Mouse (Mus musculus) heart, embryonic 12.5 days (tissue): Measurements from ENCODE around the gene Rsl1. TPM values are rescaled to one million over a fixed set of nuclear protein-coding genes. Genes with fewer than 3 reads are reported as not detected.
"Not testable (repeated sequence)": the region's sequence is repeated elsewhere in the genome, so short reads cannot be mapped to it uniquely, and the experiment has no call there.

ENCODE experiments used
- ATAC-seq: fragments of 200-750 bp; cut with Nextera tagmentation; 2 replicates; pipeline ENCODE4 v1.8.0; 2017; ENCODE audit warnings: moderate TSS enrichment, moderate library complexity; ENCODE audit not compliant: insufficient number of reproducible peaks, low FRiP score
- H3K27ac ChIP-seq: fragments of 300-500 bp; sonication (generic); 2 replicates; pipeline ENCODE4 v1.5.1; 2016; ENCODE audit warnings: mild to moderate bottlenecking, moderate library complexity; ENCODE audit not compliant: poor library complexity, severe bottlenecking
- H3K27me3 ChIP-seq: fragments of 300-500 bp; sonication (generic); replicated peaks from 2 replicates; pipeline ENCODE4 v1.6.1; 2016; ENCODE audit warnings: mild to moderate bottlenecking, moderate library complexity
- H3K36me3 ChIP-seq: fragments of 300-500 bp; sonication (generic); 2 replicates; pipeline ENCODE4 v1.6.1; 2016; ENCODE audit warnings: mild to moderate bottlenecking, moderate library complexity
- H3K4me1 ChIP-seq: fragments of 300-500 bp; sonication (generic); replicated peaks from 2 replicates; pipeline ENCODE4 v1.6.1; 2016; ENCODE audit warnings: mild to moderate bottlenecking
- H3K4me2 ChIP-seq: fragments of 300-500 bp; sonication (generic); 2 replicates; pipeline ENCODE4 v1.6.1; 2016; ENCODE audit warnings: mild to moderate bottlenecking, moderate library complexity
- H3K4me3 ChIP-seq: fragments of 300-500 bp; sonication (generic); 2 replicates; pipeline ENCODE4 v1.5.1; 2016; ENCODE audit warnings: mild to moderate bottlenecking
- H3K9ac ChIP-seq: fragments of 300-500 bp; sonication (generic); 2 replicates; pipeline ENCODE4 v1.6.1; 2016; ENCODE audit warnings: mild to moderate bottlenecking, moderate library complexity
- H3K9me3 ChIP-seq: fragments of 300-500 bp; sonication (generic); replicated peaks from 2 replicates; pipeline ENCODE4 v1.6.1; 2016; ENCODE audit warnings: mild to moderate bottlenecking, moderate library complexity
- WGBS: fragments of 180-500 bp; shearing (Covaris S2); methylation state at CpG from one replicate; pipeline ENCODE4 v1.1.7; 2016; 5-methylcytosine and 5-hydroxymethylcytosine counted together
- polyA plus RNA-seq: library from polyadenylated mRNA; unstranded; fragments of >200 nt; fragmentation: Nextera tagmentation; extraction: Ambion mirVana; gene quantifications from 2 replicates; pipeline ENCODE4 v1.2.1, GENCODE M21; 2016

Rsl1 gene
- polyA plus RNA-seq, result 5.0 and 5.7 TPM in 2 replicates

DNA sequence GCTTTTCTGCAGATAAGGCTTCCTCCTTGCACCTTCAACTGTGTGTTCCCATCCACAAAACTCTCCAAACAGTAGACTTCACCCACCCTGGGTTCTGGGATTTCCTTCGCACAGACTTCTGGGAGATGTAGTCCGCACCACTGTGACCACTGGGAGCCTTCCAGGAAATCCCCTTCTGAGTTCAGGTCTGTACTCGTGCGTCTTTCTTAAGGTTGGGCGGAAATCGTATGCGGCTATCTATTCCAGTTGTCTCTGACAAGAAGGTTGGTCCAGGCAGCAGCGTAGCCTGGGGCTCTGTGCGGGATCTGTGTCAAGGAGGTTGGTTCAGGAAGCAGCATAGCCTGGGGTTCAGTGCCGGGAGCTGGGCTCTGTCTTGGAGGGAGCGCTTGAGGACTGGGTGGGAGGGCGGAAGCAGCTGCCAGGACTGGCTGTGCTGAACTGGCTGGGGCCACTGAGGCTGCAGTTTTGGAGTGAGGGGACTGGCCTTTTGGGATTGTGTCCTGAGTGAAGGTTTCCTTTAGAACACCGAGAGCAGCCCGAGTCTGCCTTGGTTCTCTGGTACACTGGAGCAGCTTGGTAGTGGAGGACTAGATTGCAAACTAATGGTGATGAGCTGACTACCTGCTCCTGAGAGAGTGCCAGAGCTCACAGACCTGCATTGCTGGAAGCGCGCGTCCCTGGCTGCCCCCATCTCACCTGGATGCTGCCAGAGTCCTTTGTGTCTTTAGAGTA, at the start of gene Rsl1:
Gene Rsl1, plus strand, starts transcription at position 192 of the 732 bp plus-strand sequence.
- H3K9me3 ChIP-seq, H3K36me3 ChIP-seq, H3K27ac ChIP-seq, H3K4me1 ChIP-seq, H3K27me3 ChIP-seq: not testable (repeated sequence)
- ATAC-seq, result peak; percentile 94
- Histone ChIP-seq H3K4me3 (peak within 1 kb of the TSS; percentile 62), H3K9ac (peak within 1 kb of the TSS; percentile 64), H3K4me2 (peak within 1 kb of the TSS; percentile 75)
- under 1% methylated on average over 17 of the region's 17 CpGs for WGBS

DNA sequence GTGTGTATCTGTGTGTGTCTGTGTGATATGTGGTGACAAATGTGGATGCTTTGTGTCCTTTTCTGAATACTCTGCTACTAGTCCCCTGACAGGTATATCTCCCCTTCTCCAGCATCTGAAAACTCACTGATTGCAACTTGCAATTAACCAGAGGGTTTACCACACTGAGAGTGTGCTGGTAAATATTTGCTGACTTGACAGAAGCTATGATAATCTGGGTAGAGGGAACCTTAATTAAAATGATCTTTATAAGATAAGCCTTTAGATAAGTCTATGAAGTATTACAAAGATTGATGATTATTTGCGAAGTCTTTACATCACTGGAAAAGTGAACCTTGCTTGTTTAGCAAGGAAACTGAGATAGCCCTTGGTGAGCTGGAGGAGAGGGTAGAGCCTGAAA, 48.5 kb upstream of the Rsl1 start:
- Histone ChIP-seq H3K9me3 (0 out of 2 replicates have a peak, but pooled peaks cover 4% of the 10 kb centered on the region), H3K9ac (no peak overlapping the region), H3K27ac (no peak overlapping the region), H3K4me3 (no peak overlapping the region), H3K4me1 (no peaks in the 10 kb centered on the region), H3K36me3 (no peaks in the 10 kb centered on the region), H3K4me2 (no peak overlapping the region), H3K27me3 (no peaks in the 10 kb centered on the region)
- WGBS, result 72% methylated on average over 1 of the region's 1 CpGs
- no peak for ATAC-seq

- H3K9ac ChIP-seq, H3K4me3 ChIP-seq, H3K4me2 ChIP-seq, H3K9me3 ChIP-seq, H3K27me3 ChIP-seq, ATAC-seq, H3K36me3 ChIP-seq, H3K27ac ChIP-seq, H3K4me1 ChIP-seq: not testable (repeated sequence)
- 73% methylated on average over 10 of the region's 10 CpGs for WGBS
Measured at GRCm38 (mm10) chr13:67127507-67127906, 45.5 kb upstream of the Rsl1 start.

GRCm38 (mm10) chr13:67128038-67128721, 44.8 kb upstream of the Rsl1 start:
- Histone ChIP-seq H3K9me3 (0 out of 2 replicates have a peak, but pooled peaks cover 4% of the 10 kb centered on the region), H3K27me3 (no peaks in the 10 kb centered on the region), H3K4me3 (peak overlapping the region; percentile 69), H3K36me3 (no peaks in the 10 kb centered on the region), H3K9ac (peak overlapping the region; percentile 81), H3K27ac (peak overlapping the region; percentile 7; the same call in 1 of the 2 replicates), H3K4me2 (peak overlapping the region; percentile 85), H3K4me1 (no peaks in the 10 kb centered on the region)
- under 1% methylated on average over 18 of the region's 18 CpGs for WGBS
- ATAC-seq, result peak; percentile 87

DNA sequence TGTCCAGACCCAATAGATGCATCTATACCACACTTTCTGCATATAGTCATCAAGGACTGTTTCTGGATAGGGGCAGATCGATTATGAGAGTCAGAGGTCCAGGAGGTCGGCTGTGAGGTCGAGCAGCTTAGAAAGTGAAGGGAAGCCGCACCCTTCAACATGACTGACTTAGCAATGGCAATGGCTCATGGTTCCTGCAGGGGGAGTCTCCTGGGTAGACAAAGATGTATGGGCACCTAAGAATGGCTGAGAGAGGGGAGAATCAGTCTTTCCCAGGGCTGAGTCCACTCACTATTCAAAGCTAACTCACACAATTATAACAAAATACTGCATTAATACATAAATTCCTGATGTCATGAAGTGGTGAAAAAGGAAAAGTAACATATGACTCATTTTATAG, 6.9 kb upstream of the Rsl1 start:
- not testable (repeated sequence) for H3K4me2 ChIP-seq, H3K9me3 ChIP-seq, H3K4me3 ChIP-seq, H3K36me3 ChIP-seq, H3K27me3 ChIP-seq, H3K27ac ChIP-seq, H3K9ac ChIP-seq, ATAC-seq, H3K4me1 ChIP-seq
- whole genome bisulfite sequencing, result 50% methylated on average over 4 of the region's 4 CpGs

DNA sequence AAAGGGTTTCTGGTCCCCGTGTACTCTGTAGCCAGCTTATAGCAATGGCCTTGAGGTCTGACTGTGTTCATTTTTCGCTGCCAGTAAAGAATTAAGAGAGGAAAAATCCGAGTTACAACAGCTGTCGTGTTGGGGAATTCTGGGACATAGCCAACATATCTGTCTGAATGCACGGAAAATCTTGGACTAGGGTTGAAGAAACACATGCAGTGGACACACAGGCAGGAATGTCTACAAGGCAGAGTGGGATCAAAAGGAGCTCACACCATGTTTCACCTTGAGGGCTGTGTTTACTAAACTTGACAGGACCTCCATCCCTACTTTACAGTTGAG, 707 bp downstream of the Rsl1 start:
- no peaks in the 10 kb centered on the region for H3K9me3 ChIP-seq
- no peak for ATAC-seq
- peak overlapping the region; percentile 75 for H3K4me2 ChIP-seq
- H3K4me3 ChIP-seq, result peak overlapping the region; percentile 62
- 24% methylated on average over 5 of the region's 5 CpGs for WGBS
- H3K9ac ChIP-seq, result peak overlapping the region; percentile 64
- H3K36me3 ChIP-seq, result peaks cover 10% of the 10 kb centered on the region
- H3K27ac ChIP-seq, result no peak overlapping the region
- no peaks in the 10 kb centered on the region; the same call in 1 of the 2 replicates for H3K27me3 ChIP-seq
- no peaks in the 10 kb centered on the region for H3K4me1 ChIP-seq

DNA sequence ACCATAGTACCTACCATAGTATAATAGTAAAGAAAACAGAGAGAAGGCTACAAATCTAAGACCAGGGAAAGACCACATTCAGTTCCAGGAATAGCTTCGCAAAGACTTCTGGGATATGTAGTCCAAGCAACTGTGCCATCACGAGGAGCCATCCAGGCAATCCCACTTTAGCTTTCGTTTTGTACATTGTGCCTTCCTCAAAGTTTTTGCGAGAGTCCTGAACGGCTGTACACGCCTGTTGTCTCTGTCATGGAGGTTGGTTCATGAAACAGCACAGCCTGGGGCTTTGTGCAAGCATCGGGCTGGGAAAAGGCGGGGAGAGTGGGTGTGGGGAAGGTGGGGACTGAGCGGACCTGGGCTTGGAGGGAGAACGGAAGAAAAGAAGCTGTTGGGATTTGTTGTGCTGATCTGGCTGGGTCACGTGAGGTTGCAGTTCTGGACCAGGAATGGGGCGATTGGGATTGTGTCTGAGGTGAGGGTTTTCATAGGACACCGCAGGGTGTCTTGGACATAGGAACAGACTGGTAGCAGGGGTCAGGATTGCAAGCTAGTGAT, 21.4 kb downstream of the Rsl1 start, which contains the start of gene Zfp455:
Gene Zfp455, plus strand, starts transcription at position 167 of the 555 bp plus-strand sequence.
- no peak within 1 kb of the TSS for H3K27ac ChIP-seq
- no peaks in the 10 kb centered on the region for H3K27me3 ChIP-seq
- WGBS, result 5% methylated on average over 13 of the region's 13 CpGs
- H3K4me2 ChIP-seq, result peak within 1 kb of the TSS; percentile 75
- H3K4me3 ChIP-seq, result peak within 1 kb of the TSS; percentile 92
- no peaks in the 10 kb centered on the region for H3K36me3 ChIP-seq
- H3K9ac ChIP-seq, result peak within 1 kb of the TSS; percentile 82
- no peaks in the 10 kb centered on the region for H3K9me3 ChIP-seq
- H3K4me1 ChIP-seq, result 0 out of 2 replicates have a peak, but pooled peaks cover 4% of the 10 kb centered on the region
- ATAC-seq, result peak; percentile 88

DNA sequence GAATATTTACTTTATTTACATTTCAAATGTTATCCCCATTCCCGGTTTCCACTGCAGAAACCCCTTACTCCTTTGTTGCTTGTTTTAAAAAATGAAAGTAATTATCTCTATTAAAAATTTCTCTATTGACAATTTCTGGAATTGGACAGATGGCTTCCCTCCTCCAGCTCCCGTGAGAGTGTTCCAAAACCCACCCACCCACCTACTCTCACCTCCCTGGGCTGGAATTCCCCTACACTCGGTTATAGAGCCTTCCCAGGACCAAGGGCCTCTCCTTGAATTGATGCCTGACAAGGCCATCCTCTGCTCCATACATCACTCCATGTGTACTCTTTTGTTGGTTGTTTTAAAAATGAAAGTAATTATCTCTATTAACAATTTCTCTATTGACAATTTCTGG, 28.7 kb downstream of the Rsl1 start:
- WGBS, result 64% methylated on average over 3 of the region's 3 CpGs
- Histone ChIP-seq H3K27me3 (no peaks in the 10 kb centered on the region), H3K9me3 (no peaks in the 10 kb centered on the region), H3K4me1 (no peaks in the 10 kb centered on the region), H3K4me3 (no peak overlapping the region), H3K9ac (no peak overlapping the region), H3K27ac (no peak overlapping the region), H3K36me3 (no peaks in the 10 kb centered on the region), H3K4me2 (no peak overlapping the region)
- ATAC-seq, result no peak

GRCm38 (mm10) chr13:67214015-67214607, 41.1 kb downstream of the Rsl1 start:
- WGBS, result 58% methylated on average over 4 of the region's 4 CpGs
- ATAC-seq, result no peak

More at GRCm38 (mm10) chr13:67214015-67214607, 41.1 kb downstream of the Rsl1 start:
- no peaks in the 10 kb centered on the region for H3K4me1 ChIP-seq
- peaks cover 18% of the 10 kb centered on the region for H3K9me3 ChIP-seq
- no peak overlapping the region for H3K4me2 ChIP-seq
- H3K27ac ChIP-seq, result no peak overlapping the region
- H3K4me3 ChIP-seq, result no peak overlapping the region
- no peaks in the 10 kb centered on the region for H3K36me3 ChIP-seq
- H3K27me3 ChIP-seq, result no peaks in the 10 kb centered on the region
- H3K9ac ChIP-seq, result no peak overlapping the region
